Mouse (Mus musculus) megakaryocyte progenitor cell, adult 5-6 weeks (primary cell): Measurements from ENCODE around the gene Col12a1. TPM values are rescaled to one million over a fixed set of nuclear protein-coding genes. Genes with fewer than 3 reads are reported as not detected.
"Not testable (repeated sequence)": the region's sequence is repeated elsewhere in the genome, so short reads cannot be mapped to it uniquely, and the experiment has no call there.

Experiments used
- ATAC-seq: replicated peaks from 2 replicates; pipeline ENCODE4 v1.8.0; 2016; ENCODE audit warnings: mild to moderate bottlenecking, moderate TSS enrichment, inconsistent platforms; ENCODE audit not compliant: poor library complexity
- total RNA-seq, 2 experiments: library from RNA; stranded (forward) in 1 of 2; stranded (reverse) in 1 of 2; fragments of 157-497, 149-512 nt in 1 of 2; fragments of 200-1000 nt in 1 of 2; gene quantifications; 2 replicates each; pipeline versions ENCODE4 v1.2.3 to v1.2.4; 2015 to 2017

The Col12a1 gene
- total RNA-seq, 2 experiments from 2014 or later: not detected

DNA sequence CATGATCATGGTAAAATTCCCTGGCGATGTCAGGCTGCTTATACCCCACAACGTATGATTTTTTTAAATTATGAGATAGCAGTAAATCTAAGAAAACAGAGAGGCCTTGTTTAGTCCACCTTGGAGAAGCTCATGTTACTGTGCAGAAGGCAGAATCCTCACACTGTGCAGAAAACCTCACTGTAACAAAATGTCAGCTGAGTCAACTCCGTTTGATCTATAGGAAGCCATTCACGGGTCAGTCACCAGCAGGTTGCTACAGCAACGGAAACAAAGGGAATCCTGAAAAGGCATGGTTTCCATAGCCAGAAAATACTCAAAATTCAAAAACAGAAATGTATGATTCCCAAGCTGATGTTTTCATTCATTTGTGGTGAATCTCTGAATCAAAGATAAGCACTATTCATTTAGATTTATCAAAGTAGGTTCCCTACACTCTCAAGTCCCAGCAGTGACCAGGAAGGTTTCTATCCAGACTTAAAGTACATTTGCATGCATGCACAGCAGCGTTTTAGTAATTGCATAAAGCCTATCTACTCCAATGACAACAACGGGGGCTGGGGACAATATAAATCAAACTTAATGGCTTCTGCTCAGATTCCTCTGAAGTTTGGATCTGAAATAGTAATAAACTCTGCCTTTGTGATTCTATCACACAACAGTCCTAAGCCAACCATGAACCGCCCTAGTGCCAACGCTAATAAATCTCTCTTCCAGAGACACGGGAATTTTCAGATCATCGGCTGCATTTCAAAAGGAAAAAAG, 28.7 kb downstream of the Col12a1 start:
- no peak for ATAC-seq

- no peak for ATAC-seq
Measured at GRCm38 (mm10) chr9:79689342-79689741, 29.3 kb downstream of the Col12a1 start.

GRCm38 (mm10) chr9:79687227-79687626, 31.4 kb downstream of the Col12a1 start:
- ATAC-seq: no peak

DNA sequence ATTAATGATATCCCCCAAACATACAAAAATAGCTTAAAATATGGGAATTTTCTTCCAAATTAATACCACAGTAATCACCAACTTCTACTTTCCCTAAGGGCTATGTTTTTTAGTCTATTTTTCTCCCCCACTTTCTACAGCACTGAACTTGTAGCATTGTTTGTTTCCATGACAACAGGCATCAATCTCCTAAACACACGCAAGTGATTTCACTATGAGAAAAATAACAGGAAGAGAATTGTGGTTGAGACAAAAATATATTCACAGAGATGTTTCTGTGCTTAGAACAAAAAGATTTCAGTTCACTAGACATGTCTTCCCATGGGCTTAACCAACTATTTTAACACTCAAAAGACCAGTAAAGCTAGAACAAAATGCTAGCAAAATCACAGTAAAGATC, 32.6 kb downstream of the Col12a1 start:
- ATAC-seq: no peak

GRCm38 (mm10) chr9:79680453-79681240, 38.0 kb downstream of the Col12a1 start:
- no peak for ATAC-seq

GRCm38 (mm10) chr9:79668806-79669205, 49.8 kb downstream of the Col12a1 start:
- ATAC-seq: not testable (repeated sequence)

GRCm38 (mm10) chr9:79653327-79654150, 65.1 kb downstream of the Col12a1 start:
- ATAC-seq: no peak

DNA sequence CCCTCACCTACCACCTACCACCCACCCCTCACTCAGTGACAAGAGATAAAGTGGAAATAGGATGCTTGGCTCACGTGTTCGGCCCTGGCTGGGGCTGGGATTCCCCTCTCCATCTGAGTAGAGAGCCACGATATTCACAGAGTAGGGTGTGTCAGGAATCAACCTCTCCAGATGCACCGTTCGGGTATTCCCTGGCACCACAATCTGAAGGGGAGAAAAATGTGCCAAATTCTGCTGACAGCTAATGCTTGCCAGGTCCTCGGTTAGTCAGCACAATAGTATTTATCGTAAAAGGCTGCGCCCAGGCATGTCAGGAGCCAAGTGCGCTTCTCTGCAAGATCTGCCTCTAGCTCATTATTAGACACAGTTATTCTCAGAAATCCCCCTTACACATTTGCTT, 70.0 kb downstream of the Col12a1 start:
- no peak for ATAC-seq

DNA sequence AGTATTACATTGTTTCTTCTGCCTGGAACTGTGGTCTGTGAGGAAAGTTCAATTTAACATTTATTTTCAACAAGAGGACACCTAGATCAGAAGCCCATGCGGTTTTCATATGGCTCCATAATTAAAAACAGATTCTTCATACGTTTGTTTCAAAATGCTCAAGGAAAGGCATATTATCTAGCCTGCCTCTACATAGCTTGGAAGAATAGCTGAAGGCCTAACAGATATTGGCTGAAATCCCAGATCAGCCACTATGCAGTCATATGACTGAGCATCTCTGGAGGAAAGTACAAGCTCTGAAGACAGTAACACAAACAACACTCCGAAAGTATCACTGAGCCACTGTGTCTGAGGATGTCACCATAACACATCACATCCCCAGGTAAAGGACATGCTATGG, 72.9 kb downstream of the Col12a1 start:
- no peak for ATAC-seq

GRCm38 (mm10) chr9:79639430-79640090, 79.1 kb downstream of the Col12a1 start:
- ATAC-seq: no peak

DNA sequence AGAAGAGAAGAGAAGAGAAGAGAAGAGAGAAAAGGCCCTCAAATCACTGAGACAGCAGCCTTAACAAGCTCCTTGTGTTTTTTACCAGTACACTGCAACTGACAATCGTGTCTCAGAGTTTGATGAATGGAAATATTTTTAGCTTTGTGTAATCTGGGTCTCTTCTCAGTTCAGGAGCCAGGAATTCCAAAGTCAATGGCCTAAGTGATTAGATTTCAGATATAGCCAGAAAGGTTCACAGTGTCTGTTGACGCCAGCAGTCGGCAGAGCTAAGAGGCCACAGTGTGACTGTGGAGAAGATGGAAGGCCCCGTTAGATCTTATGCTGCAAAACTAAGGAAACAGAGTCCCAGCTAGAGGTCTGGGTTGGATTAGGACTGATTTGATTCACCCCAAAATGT, 80.8 kb downstream of the Col12a1 start:
- ATAC-seq: no peak

DNA sequence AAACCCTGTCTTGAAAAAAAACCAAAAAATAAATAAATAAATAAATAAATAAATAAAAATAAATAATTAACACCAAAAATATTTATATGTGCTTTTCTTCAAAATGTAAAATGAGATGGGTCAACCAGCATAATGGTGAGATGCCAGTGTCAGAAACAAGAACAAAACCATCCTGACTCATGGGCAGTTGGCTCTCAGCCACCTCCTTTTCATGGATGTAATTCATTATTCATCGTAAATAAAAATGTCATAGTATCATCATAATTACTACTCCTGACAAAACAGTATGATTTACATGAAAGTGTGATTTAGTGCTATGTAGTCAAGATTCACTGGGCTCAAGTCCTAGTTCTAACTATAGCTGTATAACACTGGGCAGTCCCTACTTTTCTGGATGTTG, 84.6 kb downstream of the Col12a1 start:
- no peak for ATAC-seq

GRCm38 (mm10) chr9:79631186-79631585, 87.4 kb downstream of the Col12a1 start:
- ATAC-seq: no peak

DNA sequence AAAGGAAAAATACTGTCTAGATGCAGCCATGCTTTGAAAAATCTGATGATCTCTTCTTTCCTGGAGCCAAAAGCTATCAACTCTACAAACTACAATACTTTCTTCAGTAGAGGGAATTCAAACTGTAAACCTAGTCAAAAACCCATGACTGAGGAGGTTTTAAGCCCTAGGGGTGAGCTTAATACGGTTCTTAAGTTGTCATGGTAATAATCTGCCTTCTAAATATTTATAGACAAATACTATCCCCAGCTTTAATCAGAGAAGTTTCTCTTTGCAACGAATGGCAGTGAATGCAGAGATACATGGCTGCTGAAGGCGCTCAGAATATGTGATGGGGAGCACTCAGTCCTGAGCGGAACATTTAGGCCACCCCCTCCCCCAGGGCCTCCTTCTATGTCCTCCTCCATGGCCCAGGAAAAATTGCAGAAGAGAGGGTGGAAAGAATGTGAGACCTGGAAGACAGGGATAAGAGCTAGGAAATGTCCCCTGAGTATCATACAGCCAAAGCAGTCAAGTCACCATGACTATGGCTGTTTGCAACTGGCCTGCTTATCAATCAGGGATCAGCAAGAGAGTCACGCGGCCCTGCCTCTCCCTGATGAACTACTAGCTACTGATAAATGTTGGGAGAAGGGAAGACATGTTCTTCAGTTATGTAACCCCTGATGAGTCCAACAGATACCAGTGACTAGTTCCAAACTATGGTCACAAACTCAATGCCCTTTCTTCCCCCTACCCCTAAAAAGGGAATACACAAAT, 99.6 kb downstream of the Col12a1 start:
- no peak for ATAC-seq

GRCm38 (mm10) chr9:79617336-79617735, 101.3 kb downstream of the Col12a1 start:
- no peak for ATAC-seq

DNA sequence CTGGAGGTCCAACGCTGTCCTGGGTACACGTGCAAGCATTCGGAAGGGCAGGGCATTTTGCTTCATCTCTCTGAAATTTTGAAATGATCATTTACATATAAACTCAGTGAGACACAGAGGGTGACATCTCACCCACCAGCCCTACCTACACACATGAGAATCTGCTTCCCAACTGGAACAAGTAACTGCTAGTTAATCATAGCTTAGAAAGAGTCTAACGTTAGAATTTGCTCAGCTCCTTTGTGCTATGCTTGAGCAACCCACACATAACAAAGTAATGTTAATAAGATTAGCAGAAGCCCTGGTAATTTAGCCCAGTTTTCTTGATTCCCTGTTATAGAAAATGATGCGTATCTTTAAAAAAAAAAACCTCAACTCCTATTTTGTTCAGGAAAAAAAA, 102.6 kb downstream of the Col12a1 start:
- ATAC-seq: no peak

GRCm38 (mm10) chr9:79610286-79610685, 108.3 kb downstream of the Col12a1 start:
- no peak for ATAC-seq

- no peak for ATAC-seq
Measured at GRCm38 (mm10) chr9:79609661-79610060, 109.0 kb downstream of the Col12a1 start.

DNA sequence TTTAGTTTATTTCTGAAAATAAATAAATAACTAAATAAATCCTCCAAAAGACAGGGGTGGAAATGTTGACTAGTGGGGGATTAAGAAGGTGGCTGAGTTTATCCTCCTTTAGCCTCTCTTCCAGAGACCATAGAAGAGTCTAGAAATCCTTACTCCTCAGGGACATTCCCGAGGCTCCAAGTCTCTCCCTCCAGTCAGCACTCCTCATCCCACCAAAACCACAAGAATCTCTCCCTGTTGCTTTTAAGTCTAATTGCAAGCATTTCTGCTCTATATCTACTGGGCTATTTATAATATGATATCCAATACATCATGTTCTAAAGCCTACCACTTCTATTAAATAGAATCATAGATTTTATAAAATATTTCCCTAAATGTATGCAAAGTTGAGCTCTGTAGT, 109.8 kb downstream of the Col12a1 start:
- no peak for ATAC-seq

DNA sequence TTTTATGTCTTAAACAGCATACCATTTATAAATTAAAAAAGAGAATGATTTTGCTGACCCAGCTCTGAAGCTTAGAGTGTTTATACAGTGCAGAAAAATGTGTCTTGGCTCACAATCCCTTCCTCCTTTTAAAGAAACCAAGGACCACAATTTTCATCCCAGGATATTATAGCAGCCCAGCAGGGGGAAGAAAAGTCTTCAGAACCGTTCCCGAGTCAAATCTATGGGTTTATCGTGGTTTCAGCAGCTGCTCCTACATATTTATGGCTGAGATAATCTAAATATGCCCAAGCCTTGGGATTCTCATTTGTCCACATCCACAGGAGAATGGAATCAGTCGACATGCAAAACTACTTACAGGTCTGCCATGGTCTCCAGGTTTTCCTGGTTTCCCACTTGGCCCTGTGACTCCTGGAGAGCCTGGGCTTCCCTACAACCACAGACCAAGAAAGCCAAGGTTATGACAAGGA, 110.5 kb downstream of the Col12a1 start:
- ATAC-seq: no peak
